Mouse (Mus musculus) midbrain, embryonic 11.5 days (tissue): ENCODE measurements around the gene Trim27. TPM values are rescaled to one million over a fixed set of nuclear protein-coding genes. Genes with fewer than 3 reads are reported as not detected.
A peak's percentile ranks its signal among the peaks of the same experiment; 100 is the strongest.

Experiments used
- ATAC-seq: fragments of 200-750 bp; cut with Nextera tagmentation; 2 replicates; pipeline ENCODE4 v1.8.0; 2017; ENCODE audit warnings: moderate TSS enrichment, moderate library complexity; ENCODE audit not compliant: low FRiP score
- DNase-seq: peaks from one replicate; pipeline ENCODE4 v3.0.0; 2015; ENCODE audit warnings: low spot score; ENCODE audit errors: missing footprints
- H3K27ac ChIP-seq: fragments of 300-500 bp; sonication (generic); 2 replicates; pipeline ENCODE4 v1.5.1; 2014; ENCODE audit warnings: low read depth, low read length
- H3K27me3 ChIP-seq: fragments of 300-500 bp; sonication (generic); 2 replicates; pipeline ENCODE4 v1.6.1; 2014; ENCODE audit warnings: mild to moderate bottlenecking, low read length, moderate library complexity, mixed read lengths; ENCODE audit not compliant: control insufficient read depth, insufficient read depth
- H3K36me3 ChIP-seq: fragments of 300-500 bp; sonication (generic); 2 replicates; pipeline ENCODE4 v1.6.1; 2014; ENCODE audit warnings: mild to moderate bottlenecking, low read length, moderate library complexity, mixed read lengths; ENCODE audit not compliant: control insufficient read depth, insufficient read depth
- H3K4me1 ChIP-seq: fragments of 300-500 bp; sonication (generic); 2 replicates; pipeline ENCODE4 v1.6.1; 2014; ENCODE audit warnings: low read length; ENCODE audit not compliant: control insufficient read depth, insufficient read depth
- H3K4me2 ChIP-seq: fragments of 300-500 bp; sonication (generic); 2 replicates; pipeline ENCODE4 v1.6.1; 2014; ENCODE audit warnings: mild to moderate bottlenecking, moderate library complexity
- H3K4me3 ChIP-seq: fragments of 300-500 bp; sonication (generic); 2 replicates; pipeline ENCODE4 v1.5.1; 2014; ENCODE audit warnings: low read depth, low read length
- H3K9ac ChIP-seq: fragments of 300-500 bp; sonication (generic); 2 replicates; pipeline ENCODE4 v1.6.1; 2014; ENCODE audit warnings: low read length
- H3K9me3 ChIP-seq: fragments of 300-500 bp; sonication (generic); 2 replicates; pipeline ENCODE4 v1.6.1; 2016; ENCODE audit warnings: low read length; ENCODE audit not compliant: control insufficient read depth
- WGBS: fragments of 180-500 bp; shearing (Covaris S2); extraction: QIAGEN DNeasy Blood & Tissue Kit; methylation state at CpG from one replicate; pipeline ENCODE4 v1.1.7; 2014; 5-methylcytosine and 5-hydroxymethylcytosine counted together
- polyA plus RNA-seq: library from polyadenylated mRNA; unstranded; fragments of >200 nt; fragmentation: Nextera tagmentation; extraction: Ambion mirVana; gene quantifications from 2 replicates; pipeline ENCODE4 v1.2.1, GENCODE M21; 2014

Gene Trim27
- polyA plus RNA-seq, 1 experiment from 2014 or later = 138 TPM

DNA sequence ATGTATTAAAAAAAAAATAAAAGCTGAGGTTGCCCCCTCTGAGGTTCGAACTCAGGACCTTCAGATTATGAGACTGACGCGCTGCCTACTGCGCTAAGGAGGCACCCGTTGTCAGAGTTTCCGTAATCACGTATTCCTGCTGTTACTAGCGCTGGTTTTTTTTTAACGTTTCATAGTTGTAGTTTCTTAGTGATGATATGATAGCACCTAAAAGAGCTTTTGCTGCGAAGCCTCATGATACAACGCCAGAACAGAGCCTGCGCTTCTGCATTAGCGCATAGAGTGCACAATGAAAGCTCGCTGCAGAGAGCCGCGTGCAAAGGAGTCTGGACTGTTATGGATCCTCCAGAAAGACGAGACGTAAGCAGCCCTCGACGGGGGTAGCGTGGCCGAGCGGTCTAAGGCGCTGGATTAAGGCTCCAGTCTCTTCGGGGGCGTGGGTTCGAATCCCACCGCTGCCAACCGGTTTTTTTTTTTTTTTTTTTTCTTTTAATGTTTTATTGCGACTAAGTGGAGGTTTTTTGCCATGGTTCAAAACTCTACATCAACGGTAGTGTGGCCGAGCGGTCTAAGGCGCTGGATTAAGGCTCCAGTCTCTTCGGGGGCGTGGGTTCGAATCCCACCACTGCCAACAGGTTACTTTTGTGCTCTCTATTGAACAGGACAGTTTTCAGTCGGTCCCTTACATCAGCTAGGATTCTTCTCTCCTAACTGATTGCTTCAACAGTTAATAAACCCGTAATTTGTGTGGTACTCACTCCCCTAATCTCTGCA is 9.4 kb upstream of the Trim27 start:
- Histone ChIP-seq H3K9ac (no peak overlapping the region), H3K4me3 (peak overlapping the region; percentile 48), H3K36me3 (no peaks in the 10 kb centered on the region), H3K4me1 (peaks cover 9% of the 10 kb centered on the region), H3K27ac (no peak overlapping the region), H3K9me3 (no peaks in the 10 kb centered on the region), H3K27me3 (no peaks in the 10 kb centered on the region), H3K4me2 (peak overlapping the region; percentile 29)
- ATAC-seq = peak; percentile 82
- DNase-seq = peak; percentile 99
- WGBS = under 1% methylated on average over 39 of the region's 39 CpGs

- ATAC-seq = no peak
- H3K9me3 ChIP-seq = no peaks in the 10 kb centered on the region
- no peak overlapping the region for H3K9ac ChIP-seq
- H3K36me3 ChIP-seq = no peaks in the 10 kb centered on the region
- H3K27me3 ChIP-seq = no peaks in the 10 kb centered on the region
- peak; percentile 90 for DNase-seq
- peaks cover 9% of the 10 kb centered on the region for H3K4me1 ChIP-seq
- WGBS = 25% methylated on average over 17 of the region's 17 CpGs
- peak overlapping the region; percentile 32 for H3K4me3 ChIP-seq
- H3K4me2 ChIP-seq = peak overlapping the region; percentile 43
- H3K27ac ChIP-seq = no peak overlapping the region
Measured at GRCm38 (mm10) chr13:21170431-21171155, 8.7 kb upstream of the Trim27 start.

GRCm38 (mm10) chr13:21171156-21171530 is 8.1 kb upstream of the Trim27 start:
- Histone ChIP-seq H3K36me3 (no peaks in the 10 kb centered on the region), H3K9ac (no peak overlapping the region), H3K4me3 (peak overlapping the region; percentile 32), H3K4me2 (peak overlapping the region; percentile 43), H3K9me3 (no peaks in the 10 kb centered on the region), H3K27me3 (no peaks in the 10 kb centered on the region), H3K27ac (no peak overlapping the region), H3K4me1 (peaks cover 9% of the 10 kb centered on the region)
- DNase-seq (no peak), ATAC-seq (no peak)
- WGBS = 6% methylated on average over 15 of the region's 15 CpGs

DNA sequence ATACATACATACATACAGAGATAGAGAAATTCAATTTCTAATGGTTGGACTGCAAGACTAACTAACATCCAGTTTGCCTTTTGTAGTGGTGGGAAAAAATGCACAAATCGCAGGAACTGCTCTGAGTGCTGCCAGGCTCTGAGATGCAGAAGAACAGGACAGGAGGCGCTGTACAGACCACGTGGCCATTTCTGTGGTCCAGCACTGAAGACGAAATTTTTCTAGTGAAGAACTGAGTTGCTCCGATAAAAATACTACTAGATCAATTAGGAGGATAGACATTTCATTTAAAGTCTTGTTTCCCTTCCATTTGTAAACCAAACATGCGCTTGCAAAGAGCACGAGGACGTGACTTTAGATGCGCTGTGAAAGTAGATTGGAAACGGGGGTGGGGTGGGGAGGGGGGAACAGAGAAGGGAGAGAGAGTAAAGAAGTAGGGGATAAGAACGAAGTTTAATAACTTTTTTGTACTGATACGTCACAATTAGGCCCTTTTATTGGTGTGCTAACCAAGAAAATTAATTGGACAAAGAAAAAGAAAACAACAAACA is 7.6 kb upstream of the Trim27 start:
- 0% methylated on average over 12 of the region's 12 CpGs for WGBS
- Histone ChIP-seq H3K36me3 (no peaks in the 10 kb centered on the region), H3K4me1 (peaks cover 9% of the 10 kb centered on the region), H3K9me3 (no peaks in the 10 kb centered on the region), H3K27me3 (no peaks in the 10 kb centered on the region), H3K4me3 (peak overlapping the region; percentile 32), H3K4me2 (peak overlapping the region; percentile 43), H3K9ac (peak overlapping the region; percentile 5; the same call in 1 of the 2 replicates), H3K27ac (no peak overlapping the region)
- ATAC-seq (no peak), DNase-seq (peak; percentile 94)

GRCm38 (mm10) chr13:21172241-21173027 is 6.8 kb upstream of the Trim27 start:
- H3K9me3 ChIP-seq = no peaks in the 10 kb centered on the region
- no peaks in the 10 kb centered on the region for H3K27me3 ChIP-seq
- DNase-seq (peak; percentile 99), ATAC-seq (peak; percentile 49)
- no peaks in the 10 kb centered on the region for H3K36me3 ChIP-seq
- peak overlapping the region; percentile 32 for H3K4me3 ChIP-seq
- peak overlapping the region; percentile 47 for H3K4me2 ChIP-seq
- H3K9ac ChIP-seq = peak overlapping the region; percentile 45; the same call in 1 of the 2 replicates
- H3K27ac ChIP-seq = no peak overlapping the region
- peaks cover 9% of the 10 kb centered on the region for H3K4me1 ChIP-seq
- 1% methylated on average over 16 of the region's 16 CpGs for WGBS

DNA sequence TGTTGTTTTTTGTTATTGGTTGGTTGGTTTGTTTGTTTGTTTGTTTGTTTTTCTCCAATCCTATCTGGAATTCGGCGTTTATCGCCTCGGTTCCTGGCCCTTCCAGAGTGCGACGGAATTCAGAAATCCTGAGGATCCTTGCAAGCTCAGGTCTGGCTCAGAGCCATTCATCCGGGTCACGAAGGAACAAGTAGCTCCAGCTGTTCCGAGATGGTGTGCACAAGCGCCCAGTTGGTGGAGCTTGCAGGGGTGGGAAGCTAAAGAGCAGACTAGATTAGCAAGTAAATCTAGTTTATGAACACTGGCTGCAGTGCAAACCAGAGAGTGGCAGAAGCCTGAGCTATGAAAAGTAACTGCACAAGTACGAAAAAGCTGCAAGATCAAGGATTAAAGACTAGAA is 6.2 kb upstream of the Trim27 start:
- peak overlapping the region; percentile 30 for H3K4me3 ChIP-seq
- H3K27ac ChIP-seq = no peak overlapping the region
- H3K4me1 ChIP-seq = peaks cover 9% of the 10 kb centered on the region
- H3K36me3 ChIP-seq = no peaks in the 10 kb centered on the region
- no peaks in the 10 kb centered on the region for H3K27me3 ChIP-seq
- H3K4me2 ChIP-seq = peak overlapping the region; percentile 47
- under 1% methylated on average over 11 of the region's 11 CpGs for WGBS
- ATAC-seq (no peak), DNase-seq (peak; percentile 95)
- peak overlapping the region; percentile 45 for H3K9ac ChIP-seq
- no peaks in the 10 kb centered on the region for H3K9me3 ChIP-seq

DNA sequence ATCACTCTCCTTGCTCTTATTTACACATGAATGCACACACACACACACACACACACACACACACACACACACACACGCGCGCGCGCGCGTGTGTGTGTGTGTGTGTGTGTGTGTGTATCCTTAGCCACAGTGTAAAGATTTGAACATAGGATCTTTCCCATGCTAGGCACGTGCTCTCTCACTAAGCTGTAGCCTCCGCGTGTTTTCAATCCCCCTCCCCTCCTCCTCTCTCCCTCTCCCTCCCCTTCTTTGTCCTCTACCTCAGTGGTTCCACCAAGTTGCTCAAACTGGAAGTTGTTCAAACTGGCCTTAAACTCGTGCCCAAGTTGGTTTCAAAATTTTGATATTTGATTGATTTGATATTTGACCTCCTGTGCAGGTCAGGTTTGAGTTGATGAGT is 2.5 kb upstream of the Trim27 start:
- no peak for ATAC-seq
- DNase-seq = peak; percentile 83
- Histone ChIP-seq H3K36me3 (no peaks in the 10 kb centered on the region), H3K9me3 (no peaks in the 10 kb centered on the region), H3K27me3 (no peaks in the 10 kb centered on the region), H3K9ac (no peak overlapping the region), H3K4me3 (no peak overlapping the region), H3K4me2 (no peak overlapping the region), H3K27ac (no peak overlapping the region), H3K4me1 (peaks cover 10% of the 10 kb centered on the region)
- 61% methylated on average over 11 of the region's 11 CpGs for WGBS

- Histone ChIP-seq H3K4me2 (no peak overlapping the region), H3K9ac (no peak overlapping the region), H3K27ac (no peak overlapping the region), H3K27me3 (no peaks in the 10 kb centered on the region), H3K4me3 (no peak overlapping the region), H3K4me1 (peaks cover 17% of the 10 kb centered on the region), H3K9me3 (no peaks in the 10 kb centered on the region), H3K36me3 (no peaks in the 10 kb centered on the region; the same call in 1 of the 2 replicates)
- peak; percentile 75 for DNase-seq
- no peak for ATAC-seq
- 67% methylated on average over 5 of the region's 5 CpGs for WGBS
Measured at GRCm38 (mm10) chr13:21177657-21178056, 1.6 kb upstream of the Trim27 start.
